Mouse (Mus musculus) limb, embryonic 10.5 days (tissue): ENCODE results near the gene Gpd1. TPM values are rescaled to one million over a fixed set of nuclear protein-coding genes. Genes with fewer than 3 reads are reported as not detected.
"Not testable (repeated sequence)": the region's sequence is repeated elsewhere in the genome, so short reads cannot be mapped to it uniquely, and the experiment has no call there.

ENCODE experiments used
- DNase-seq: peaks from one replicate; pipeline ENCODE4 v3.0.0-alpha.2; 2017; ENCODE audit warnings: low spot score
- H3K27ac ChIP-seq: fragments of 300-500 bp; sonication (generic); 2 replicates; pipeline ENCODE4 v1.5.1; 2016; ENCODE audit warnings: mild to moderate bottlenecking
- H3K27me3 ChIP-seq: fragments of 300-500 bp; sonication (generic); 2 replicates; pipeline ENCODE4 v1.6.1; 2016; ENCODE audit warnings: low read depth, mild to moderate bottlenecking; ENCODE audit not compliant: poor library complexity, severe bottlenecking
- H3K36me3 ChIP-seq: fragments of 300-500 bp; sonication (generic); 2 replicates; pipeline ENCODE4 v1.6.1; 2016; ENCODE audit warnings: mild to moderate bottlenecking, moderate library complexity
- H3K4me1 ChIP-seq: fragments of 300-500 bp; sonication (generic); 2 replicates; pipeline ENCODE4 v1.6.1; 2016
- H3K4me3 ChIP-seq: fragments of 300-500 bp; sonication (generic); 2 replicates; pipeline ENCODE4 v1.5.1; 2016; ENCODE audit warnings: mild to moderate bottlenecking, moderate library complexity
- H3K9me3 ChIP-seq: fragments of 300-500 bp; sonication (generic); replicated peaks from 2 replicates; pipeline ENCODE4 v1.6.1; 2016; ENCODE audit warnings: mild to moderate bottlenecking
- WGBS: fragments of 180-500 bp; shearing (Covaris S2); methylation state at CpG from one replicate; pipeline ENCODE4 v1.1.7; 2016; 5-methylcytosine and 5-hydroxymethylcytosine counted together
- polyA plus RNA-seq: library from polyadenylated mRNA; unstranded; fragments of >200 nt; fragmentation: Nextera tagmentation; extraction: Ambion mirVana; gene quantifications from 2 replicates; pipeline ENCODE4 v1.2.1, GENCODE M21; 2016

Gpd1 gene
- polyA plus RNA-seq, 1 experiment from 2014 or later: 0.59 TPM

DNA sequence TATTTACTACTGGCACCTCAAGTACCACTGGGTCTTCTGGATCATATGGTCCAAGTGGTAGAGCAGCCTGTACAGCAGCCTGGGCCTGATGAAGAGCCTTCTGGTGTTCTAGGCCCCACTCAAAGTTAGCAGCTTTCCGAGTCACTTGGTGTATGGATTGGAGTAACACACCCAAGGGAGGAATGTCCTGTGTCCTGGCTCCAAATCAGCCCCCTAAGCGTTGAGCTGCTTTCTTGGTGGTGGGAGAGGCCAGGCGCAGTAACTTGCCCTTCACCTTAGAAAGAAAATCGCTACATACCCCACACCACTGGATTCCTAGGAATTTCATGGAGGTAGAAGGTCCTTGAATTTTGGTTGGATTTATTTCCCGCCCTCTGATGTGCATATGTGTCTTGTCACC is 33.2 kb upstream of the Gpd1 start:
- no peaks in the 10 kb centered on the region for H3K36me3 ChIP-seq
- H3K4me3 ChIP-seq: no peak overlapping the region
- no peak overlapping the region for H3K27ac ChIP-seq
- peaks cover 3% of the 10 kb centered on the region; the same call in 1 of the 2 replicates for H3K27me3 ChIP-seq
- H3K9me3 ChIP-seq: no peaks in the 10 kb centered on the region
- H3K4me1 ChIP-seq: peaks cover 4% of the 10 kb centered on the region
- WGBS: 94% methylated on average over 5 of the region's 5 CpGs
- no peak for DNase-seq

DNA sequence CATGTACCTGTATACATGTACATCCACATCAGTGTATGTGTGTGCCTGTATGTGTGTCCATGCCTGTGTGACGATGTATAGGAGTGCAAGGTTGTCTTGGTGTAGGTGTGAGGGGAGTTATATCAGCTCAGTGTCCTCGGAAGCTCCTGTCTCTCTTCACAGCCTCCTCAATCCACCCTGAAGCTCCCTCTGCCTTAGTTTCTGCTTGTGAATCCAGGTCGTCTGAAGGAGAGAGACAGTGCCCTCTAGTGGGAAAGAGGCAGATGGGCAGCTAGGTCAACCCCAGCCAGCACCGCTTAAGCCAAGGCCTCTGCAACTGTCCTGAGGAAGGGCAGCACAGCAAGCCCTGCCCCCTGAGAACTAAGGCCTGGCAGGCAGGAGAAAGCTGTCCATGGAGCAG is 28.6 kb upstream of the Gpd1 start:
- Histone ChIP-seq H3K4me3 (no peak overlapping the region), H3K4me1 (peaks cover 17% of the 10 kb centered on the region), H3K27me3 (peaks cover 16% of the 10 kb centered on the region; the same call in 1 of the 2 replicates), H3K27ac (no peak overlapping the region), H3K9me3 (no peaks in the 10 kb centered on the region), H3K36me3 (no peaks in the 10 kb centered on the region)
- 6% methylated on average over 4 of the region's 4 CpGs for WGBS
- DNase-seq: peak; percentile 69

DNA sequence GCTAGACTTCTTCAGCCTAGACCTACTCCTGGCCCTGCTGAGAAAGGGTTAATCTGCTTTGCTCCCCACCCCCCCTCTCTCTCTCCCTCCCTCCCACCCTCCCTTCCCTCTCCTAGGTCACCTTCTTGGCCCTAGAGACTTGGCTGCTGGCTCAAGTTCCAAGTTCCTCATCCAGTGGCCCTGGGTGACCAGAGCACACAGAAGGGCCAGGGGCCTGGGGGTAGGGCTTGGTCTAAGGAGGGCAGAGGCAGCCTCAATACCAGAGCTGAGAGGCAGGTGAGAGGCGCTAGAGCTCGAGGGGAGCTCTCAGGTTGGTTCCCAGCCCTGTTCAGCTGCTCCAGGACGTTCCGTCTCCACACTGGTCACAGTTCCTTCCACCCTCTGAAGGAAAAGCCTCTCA is 26.4 kb upstream of the Gpd1 start:
- Histone ChIP-seq H3K4me3 (no peak overlapping the region), H3K36me3 (no peaks in the 10 kb centered on the region), H3K27me3 (peaks cover 23% of the 10 kb centered on the region; the same call in 1 of the 2 replicates), H3K4me1 (peaks cover 17% of the 10 kb centered on the region), H3K9me3 (no peaks in the 10 kb centered on the region), H3K27ac (no peak overlapping the region)
- no peak for DNase-seq
- 21% methylated on average over 4 of the region's 4 CpGs for WGBS

GRCm38 (mm10) chr15:99691976-99692375 is 25.3 kb upstream of the Gpd1 start:
- WGBS: 37% methylated on average over 9 of the region's 9 CpGs
- H3K36me3 ChIP-seq: no peaks in the 10 kb centered on the region
- peaks cover 33% of the 10 kb centered on the region; the same call in 1 of the 2 replicates for H3K27me3 ChIP-seq
- no peak for DNase-seq
- no peak overlapping the region for H3K4me3 ChIP-seq
- H3K9me3 ChIP-seq: no peaks in the 10 kb centered on the region
- H3K27ac ChIP-seq: no peak overlapping the region
- peaks cover 17% of the 10 kb centered on the region for H3K4me1 ChIP-seq

- Histone ChIP-seq H3K27ac (no peak overlapping the region), H3K4me1 (peaks cover 9% of the 10 kb centered on the region), H3K4me3 (no peak overlapping the region), H3K36me3 (no peaks in the 10 kb centered on the region), H3K9me3 (no peaks in the 10 kb centered on the region), H3K27me3 (peaks cover 44% of the 10 kb centered on the region)
- no peak for DNase-seq
- 15% methylated on average over 2 of the region's 2 CpGs for WGBS
Measured at GRCm38 (mm10) chr15:99697309-99697708, 20.0 kb upstream of the Gpd1 start.

DNA sequence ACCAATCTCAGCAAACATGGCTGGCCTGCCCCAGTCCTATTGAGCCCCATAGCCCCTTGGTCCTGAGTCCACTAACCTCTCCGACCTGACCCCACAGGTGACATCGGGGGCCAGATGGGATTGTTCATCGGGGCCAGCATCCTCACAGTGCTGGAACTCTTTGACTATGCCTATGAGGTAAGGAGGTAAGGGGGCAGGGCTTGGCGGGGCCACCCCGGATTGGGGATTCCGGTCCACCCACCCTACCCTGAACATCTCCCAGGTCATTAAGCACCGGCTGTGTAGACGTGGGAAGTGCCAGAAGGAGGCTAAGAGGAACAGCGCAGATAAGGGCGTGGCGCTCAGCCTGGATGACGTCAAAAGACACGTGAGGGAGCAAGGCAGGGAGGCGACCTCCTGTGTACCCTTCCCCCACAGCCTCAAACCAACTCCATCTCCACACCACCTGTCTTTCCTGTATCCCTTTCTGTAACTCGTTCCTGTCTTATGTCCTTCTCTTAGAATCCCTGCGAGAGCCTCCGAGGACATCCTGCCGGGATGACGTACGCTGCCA is 18.7 kb upstream of the Gpd1 start:
- H3K4me1 ChIP-seq: peaks cover 22% of the 10 kb centered on the region

DNA sequence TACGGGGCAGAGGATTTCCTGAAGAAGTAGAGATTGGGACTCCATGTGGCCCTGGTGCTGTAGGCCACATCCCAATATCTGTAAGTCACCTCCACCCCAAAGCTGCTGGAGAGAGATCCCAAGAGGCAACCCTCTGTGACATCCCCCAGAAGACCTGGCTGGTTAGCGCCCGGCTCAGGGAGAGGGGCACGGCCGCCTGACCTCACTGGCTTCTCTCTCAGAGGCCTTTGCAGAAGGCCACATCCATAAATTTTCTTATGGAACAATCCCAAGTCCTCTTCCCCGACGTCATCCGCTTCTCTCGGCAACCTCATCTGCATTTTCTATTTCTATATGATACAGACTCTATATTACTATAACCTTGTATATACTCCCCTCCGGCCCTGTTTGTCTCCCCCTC is 17.6 kb upstream of the Gpd1 start:
- WGBS: 87% methylated on average over 10 of the region's 10 CpGs
- H3K27me3 ChIP-seq: peaks cover 40% of the 10 kb centered on the region
- no peak for DNase-seq
- H3K4me3 ChIP-seq: no peak overlapping the region
- no peaks in the 10 kb centered on the region for H3K9me3 ChIP-seq
- H3K27ac ChIP-seq: no peak overlapping the region
- peaks cover 18% of the 10 kb centered on the region for H3K36me3 ChIP-seq
- peaks cover 33% of the 10 kb centered on the region for H3K4me1 ChIP-seq

More for the DNA sequence above, 18.7 kb upstream of the Gpd1 start:
- no peak for DNase-seq
- no peak overlapping the region for H3K27ac ChIP-seq
- H3K27me3 ChIP-seq: peaks cover 44% of the 10 kb centered on the region
- no peaks in the 10 kb centered on the region for H3K9me3 ChIP-seq
- H3K4me3 ChIP-seq: no peak overlapping the region; the same call in 1 of the 2 replicates
- peaks cover 7% of the 10 kb centered on the region for H3K36me3 ChIP-seq
- WGBS: 37% methylated on average over 20 of the region's 20 CpGs

GRCm38 (mm10) chr15:99700219-99701106 is 16.9 kb upstream of the Gpd1 start:
- Histone ChIP-seq H3K4me3 (no peak overlapping the region), H3K27ac (no peak overlapping the region)
- 89% methylated on average over 18 of the region's 18 CpGs for WGBS

DNA sequence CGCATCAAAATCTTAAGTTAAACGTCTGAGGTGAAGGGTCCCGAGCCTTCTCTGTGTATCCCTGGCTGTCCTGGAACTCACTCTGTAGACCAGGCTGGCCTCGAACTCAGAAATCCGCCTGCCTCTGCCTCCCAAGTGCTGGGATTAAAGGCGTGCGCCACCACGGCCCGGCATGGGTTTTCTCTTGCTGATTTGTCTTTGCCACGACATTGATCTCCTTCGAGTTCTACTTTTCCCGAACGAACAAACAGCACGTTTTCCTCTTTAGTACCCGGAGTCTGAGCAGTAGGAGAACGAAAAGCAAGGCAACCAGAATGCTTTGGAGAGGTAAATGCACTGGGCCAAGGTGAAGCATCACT is 15.7 kb upstream of the Gpd1 start:
- Histone ChIP-seq H3K36me3 (peaks cover 34% of the 10 kb centered on the region), H3K27ac (peak overlapping the region; percentile 99), H3K27me3 (peaks cover 30% of the 10 kb centered on the region), H3K4me1 (peaks cover 33% of the 10 kb centered on the region), H3K4me3 (peak overlapping the region; percentile 83)
- not testable (repeated sequence) for H3K9me3 ChIP-seq, DNase-seq
- WGBS: 51% methylated on average over 16 of the region's 16 CpGs

More at GRCm38 (mm10) chr15:99700219-99701106, 16.9 kb upstream of the Gpd1 start:
- Histone ChIP-seq H3K4me1 (peaks cover 33% of the 10 kb centered on the region), H3K27me3 (peaks cover 37% of the 10 kb centered on the region), H3K36me3 (peaks cover 24% of the 10 kb centered on the region), H3K9me3 (no peaks in the 10 kb centered on the region)
- no peak for DNase-seq

- peaks cover 40% of the 10 kb centered on the region for H3K36me3 ChIP-seq
- WGBS: under 1% methylated on average over 71 of the region's 71 CpGs
- H3K27me3 ChIP-seq: peaks cover 24% of the 10 kb centered on the region
- peak; percentile 98 for DNase-seq
- peak within 1 kb of the TSS; percentile 83 for H3K4me3 ChIP-seq
- peaks cover 33% of the 10 kb centered on the region for H3K4me1 ChIP-seq
- no peaks in the 10 kb centered on the region for H3K9me3 ChIP-seq
- peak within 1 kb of the TSS; percentile 99 for H3K27ac ChIP-seq
Measured at GRCm38 (mm10) chr15:99701999-99702900, 15.1 kb upstream of the Gpd1 start, which contains the start of gene Smarcd1. Gene Smarcd1, plus strand, starts transcription at chr15:99702129.

DNA sequence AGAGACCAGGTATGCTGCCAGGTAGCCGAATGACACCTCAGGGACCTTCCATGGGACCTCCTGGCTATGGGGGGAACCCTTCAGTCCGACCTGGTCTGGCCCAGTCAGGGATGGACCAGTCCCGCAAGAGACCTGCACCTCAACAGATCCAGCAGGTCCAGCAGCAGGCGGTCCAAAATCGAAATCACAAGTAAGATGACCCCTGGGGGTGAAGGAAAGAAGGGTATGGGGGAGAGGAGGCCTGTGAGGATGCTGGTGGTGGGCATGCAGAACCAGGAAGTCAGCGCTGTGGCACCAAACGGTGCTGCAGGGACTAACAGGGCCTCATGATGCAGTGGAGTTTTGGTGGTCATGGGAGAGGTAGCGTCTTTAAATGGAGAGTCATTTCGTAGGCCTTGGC is 14.2 kb upstream of the Gpd1 start:
- Histone ChIP-seq H3K27ac (peak overlapping the region; percentile 99), H3K36me3 (peaks cover 49% of the 10 kb centered on the region), H3K4me3 (peak overlapping the region; percentile 83), H3K4me1 (peaks cover 33% of the 10 kb centered on the region), H3K27me3 (peaks cover 15% of the 10 kb centered on the region), H3K9me3 (no peaks in the 10 kb centered on the region)
- DNase-seq: no peak
- WGBS: 69% methylated on average over 9 of the region's 9 CpGs

- H3K27ac ChIP-seq: no peak overlapping the region
- H3K36me3 ChIP-seq: peaks cover 54% of the 10 kb centered on the region
- DNase-seq: no peak
- 82% methylated on average over 5 of the region's 5 CpGs for WGBS
- peaks cover 31% of the 10 kb centered on the region for H3K4me1 ChIP-seq
- H3K27me3 ChIP-seq: peaks cover 11% of the 10 kb centered on the region; the same call in 1 of the 2 replicates
- no peaks in the 10 kb centered on the region for H3K9me3 ChIP-seq
- H3K4me3 ChIP-seq: peak overlapping the region; percentile 83; the same call in 1 of the 2 replicates
Measured at GRCm38 (mm10) chr15:99703676-99704040, 13.7 kb upstream of the Gpd1 start.
